Mouse (Mus musculus) G1E (cell line): ENCODE measurements around the gene Gpr183. TPM values are rescaled to one million over a fixed set of nuclear protein-coding genes. Genes with fewer than 3 reads are reported as not detected.

Experiments
- ATAC-seq: 2 replicates; pipeline ENCODE4 v1.8.0; 2016; ENCODE audit warnings: mild to moderate bottlenecking; ENCODE audit not compliant: insufficient number of reproducible peaks, poor library complexity, low FRiP score, severe bottlenecking; ENCODE audit errors: extremely low read depth
- DNase-seq: peaks from one replicate; pipeline ENCODE4 v3.0.0; 2012; ENCODE audit warnings: low spot score
- H3K27me3 ChIP-seq: 2 replicates; pipeline ENCODE4 v1.6.1; 2012; ENCODE audit warnings: mild to moderate bottlenecking, low read length, inconsistent platforms; ENCODE audit not compliant: insufficient read depth
- H3K36me3 ChIP-seq: replicated peaks from 2 replicates; pipeline ENCODE3; 2012; ENCODE audit warnings: mild to moderate bottlenecking, inconsistent platforms
- H3K4me1 ChIP-seq: 2 replicates; pipeline ENCODE4 v1.6.1; 2012; ENCODE audit warnings: low read depth, low read length, inconsistent platforms, mixed read lengths; ENCODE audit not compliant: insufficient read depth
- H3K4me3 ChIP-seq: 2 replicates; pipeline ENCODE4 v1.5.1; 2012; ENCODE audit warnings: low read depth, mild to moderate bottlenecking, inconsistent platforms, low read length, moderate library complexity, mixed read lengths
- H3K9me3 ChIP-seq: replicated peaks from 2 replicates; pipeline ENCODE4 v1.6.1; 2012; ENCODE audit warnings: inconsistent platforms
- CTCF ChIP-seq: IDR thresholded peaks from 2 replicates; pipeline ENCODE4 v1.5.1; 2012; ENCODE audit warnings: low read depth, low read length, inconsistent platforms, mixed read lengths
- GATA1 ChIP-seq: IDR thresholded peaks from 2 replicates; pipeline ENCODE4 v1.6.1; 2012; ENCODE audit warnings: borderline replicate concordance, low read length, inconsistent platforms, mixed read lengths
- GATA2 ChIP-seq: IDR thresholded peaks from 2 replicates; pipeline ENCODE4 v1.6.1; 2012; ENCODE audit warnings: low read depth, low read length, inconsistent platforms, borderline replicate concordance
- POLR2AphosphoS5 ChIP-seq: IDR thresholded peaks from 2 replicates; pipeline ENCODE4 v1.6.1; 2012; ENCODE audit warnings: low read depth, low read length, inconsistent platforms; ENCODE audit not compliant: insufficient replicate concordance
- TAL1 ChIP-seq: conservative IDR thresholded peaks from 2 replicates; pipeline ENCODE4 v1.6.1; 2012; ENCODE audit warnings: low read depth, low read length, inconsistent platforms, mixed read lengths
- polyA plus RNA-seq: library from polyadenylated mRNA; stranded (reverse); fragments of >175 nt; gene quantifications from 2 replicates; pipeline ENCODE4 v1.2.3, GENCODE M21; 2012
- total RNA-seq, 2 experiments: library from RNA; stranded (forward) in 1 of 2; stranded (reverse) in 1 of 2; fragments of 200-1000 nt in 1 of 2; fragments of >200 nt in 1 of 2; fragmentation: Nextera tagmentation in 1 of 2; gene quantifications; 2 replicates each; pipeline ENCODE4 v1.2.3; 2014 to 2017

The Gpr183 gene
- total RNA-seq (2014; fragmentation: Nextera tagmentation) = 0.24 TPM in 1 of 2 replicates, not detected in the other
- total RNA-seq (2017) = 6.9 and 7.1 TPM in 2 replicates
- 0.07 and 0.08 TPM in 2 replicates for polyA plus RNA-seq

DNA sequence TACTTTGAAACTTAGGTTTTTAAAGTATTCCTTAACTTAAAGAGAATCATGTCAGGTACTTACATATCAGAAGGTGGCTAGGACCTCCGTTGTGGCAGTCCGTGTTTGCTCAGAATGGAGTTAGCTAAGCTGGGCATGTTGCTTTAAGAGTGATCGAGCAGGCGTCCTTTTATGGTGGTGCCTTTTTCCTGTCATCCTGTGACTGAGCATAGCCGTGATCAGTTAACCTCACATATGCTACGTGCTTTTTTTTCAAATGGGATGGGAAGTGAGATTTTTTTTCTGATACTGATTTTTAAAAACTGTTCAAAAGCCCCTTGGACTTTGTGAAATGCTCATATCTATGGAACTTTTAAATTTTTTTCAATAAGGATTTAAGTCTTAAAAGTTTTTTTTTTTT lies at the start of gene Gpr183:
TSS of gene Gpr183 (minus strand) at position 206 of the 400 bp plus-strand sequence.
- no peak within 1 kb of the TSS for H3K4me3 ChIP-seq
- DNase-seq (no peak), ATAC-seq (no peak; the same call in 1 of the 2 replicates)
- H3K4me1 ChIP-seq = peaks cover 25% of the 10 kb centered on the region
- peaks cover 53% of the 10 kb centered on the region for H3K36me3 ChIP-seq
- TF ChIP-seq GATA1 (no peak), TAL1 (no peak), POLR2AphosphoS5 (no peak), GATA2 (no peak), CTCF (no peak)
- no peaks in the 10 kb centered on the region for H3K9me3 ChIP-seq
- no peaks in the 10 kb centered on the region for H3K27me3 ChIP-seq

DNA sequence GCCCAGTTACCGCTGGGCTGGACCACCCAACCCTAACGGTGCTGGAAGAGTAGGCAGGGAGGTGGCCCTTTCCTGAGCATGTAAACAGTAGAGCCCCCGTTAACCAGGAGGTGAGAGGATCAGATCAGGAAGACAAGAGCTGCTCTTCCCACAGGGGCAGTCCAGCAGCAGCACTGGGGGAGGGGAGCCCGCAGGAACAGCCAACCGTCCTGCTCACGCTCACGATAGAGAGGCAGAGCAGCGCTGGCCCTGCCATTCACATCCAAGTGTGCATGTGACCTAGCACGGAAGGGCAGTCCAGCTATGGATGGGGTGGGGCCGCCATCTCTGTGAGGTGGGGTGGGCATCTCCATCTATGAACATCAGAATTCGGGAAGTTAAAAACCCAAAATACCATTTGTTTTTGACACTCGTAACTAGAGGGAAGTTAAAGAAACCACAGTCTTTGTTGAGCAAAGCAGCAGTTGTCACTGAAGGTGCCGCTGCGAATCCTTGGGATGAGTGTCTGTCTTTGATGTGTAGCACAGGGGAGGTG lies 48.5 kb upstream of the Gpr183 start:
- DNase-seq = no peak
- TF ChIP-seq CTCF (no peak), POLR2AphosphoS5 (no peak), GATA2 (no peak), GATA1 (no peak), TAL1 (no peak)
- peaks cover 33% of the 10 kb centered on the region for H3K4me1 ChIP-seq
- no peak for ATAC-seq
- peaks cover 79% of the 10 kb centered on the region for H3K36me3 ChIP-seq
- H3K27me3 ChIP-seq = no peaks in the 10 kb centered on the region
- no peaks in the 10 kb centered on the region for H3K9me3 ChIP-seq
- peak overlapping the region; percentile 17; the same call in 1 of the 2 replicates for H3K4me3 ChIP-seq

- ATAC-seq (no peak), DNase-seq (no peak)
- Histone ChIP-seq H3K36me3 (peaks cover 77% of the 10 kb centered on the region), H3K27me3 (no peaks in the 10 kb centered on the region), H3K9me3 (no peaks in the 10 kb centered on the region), H3K4me3 (no peak overlapping the region), H3K4me1 (peaks cover 31% of the 10 kb centered on the region)
- TF ChIP-seq GATA2 = no peak
- TF ChIP-seq CTCF = no peak
- TF ChIP-seq TAL1 = no peak
- TF ChIP-seq GATA1 = no peak
- TF ChIP-seq POLR2AphosphoS5 = no peak
Measured at GRCm38 (mm10) chr14:122012814-122013213, 47.8 kb upstream of the Gpr183 start.

DNA sequence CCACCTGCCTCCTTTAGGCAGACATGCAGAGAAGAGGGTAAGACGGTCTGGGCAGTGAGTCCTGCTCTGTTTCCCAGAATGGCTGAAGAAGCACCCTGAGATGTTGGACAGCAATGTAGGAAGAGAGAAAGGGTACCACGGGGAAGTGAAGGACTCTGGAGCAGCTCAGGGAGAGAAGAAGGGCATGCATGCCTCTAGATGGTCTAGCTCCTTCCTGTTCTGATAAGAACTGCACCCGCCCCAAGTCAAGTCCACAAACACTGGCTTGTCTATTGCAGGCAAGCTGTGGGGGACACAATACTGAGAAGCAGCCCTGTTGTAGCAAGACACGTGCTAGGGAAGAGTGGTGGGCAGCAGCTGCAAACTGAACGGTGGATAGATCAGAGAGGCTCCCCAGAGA lies 47.2 kb upstream of the Gpr183 start:
- no peak for TF ChIP-seq GATA1
- no peak for TF ChIP-seq GATA2
- no peak for TF ChIP-seq TAL1
- no peak for TF ChIP-seq CTCF
- TF ChIP-seq POLR2AphosphoS5 = no peak
- peak; percentile 36 for ATAC-seq
- DNase-seq = no peak

DNA sequence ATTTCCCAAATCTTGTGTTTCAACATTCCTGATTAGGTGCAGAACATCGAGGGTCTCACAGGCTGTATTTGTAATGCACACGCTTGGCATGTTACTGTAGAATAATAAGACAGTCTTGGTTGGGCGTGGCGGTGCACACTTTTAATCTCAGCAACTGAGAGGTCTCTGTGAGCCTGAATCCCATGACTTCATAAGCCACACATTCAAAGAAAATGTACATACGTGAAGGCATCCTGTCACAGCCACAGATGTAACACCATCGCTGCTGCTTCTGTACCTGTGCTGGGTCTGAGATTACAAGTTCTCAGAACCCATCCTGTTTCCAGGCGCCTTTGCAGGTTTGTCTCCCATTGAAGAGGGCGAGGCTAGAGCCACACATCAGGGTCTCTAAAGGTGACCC lies 46.8 kb upstream of the Gpr183 start:
- Histone ChIP-seq H3K27me3 (no peaks in the 10 kb centered on the region), H3K4me1 (peaks cover 31% of the 10 kb centered on the region), H3K4me3 (no peak overlapping the region), H3K9me3 (no peaks in the 10 kb centered on the region), H3K36me3 (peaks cover 76% of the 10 kb centered on the region)
- no peak for DNase-seq
- no peak for ATAC-seq
- TF ChIP-seq TAL1 (no peak), CTCF (no peak), GATA1 (no peak), POLR2AphosphoS5 (no peak), GATA2 (no peak)

More for the DNA sequence above, 47.2 kb upstream of the Gpr183 start:
- Histone ChIP-seq H3K27me3 (no peaks in the 10 kb centered on the region), H3K4me1 (peaks cover 31% of the 10 kb centered on the region), H3K4me3 (no peak overlapping the region), H3K36me3 (peaks cover 79% of the 10 kb centered on the region), H3K9me3 (no peaks in the 10 kb centered on the region)

- DNase-seq (no peak), ATAC-seq (no peak)
- no peaks in the 10 kb centered on the region for H3K27me3 ChIP-seq
- peaks cover 27% of the 10 kb centered on the region for H3K4me1 ChIP-seq
- no peak overlapping the region for H3K4me3 ChIP-seq
- TF ChIP-seq GATA1 = no peak
- no peak for TF ChIP-seq POLR2AphosphoS5
- TF ChIP-seq TAL1 = no peak
- TF ChIP-seq CTCF = no peak
- no peak for TF ChIP-seq GATA2
- peaks cover 69% of the 10 kb centered on the region for H3K36me3 ChIP-seq
- no peaks in the 10 kb centered on the region for H3K9me3 ChIP-seq
Measured at GRCm38 (mm10) chr14:122010301-122010700, 45.3 kb upstream of the Gpr183 start.
